Mouse (Mus musculus): ENCODE results near the gene Epb41l4b. TPM values are rescaled to one million over a fixed set of nuclear protein-coding genes. Genes with fewer than 3 reads are reported as not detected.
A peak's percentile ranks its signal among the peaks of the same experiment; 100 is the strongest.

The Epb41l4b gene
- polyA plus RNA-seq, 1 experiment, result 10.7 TPM

DNA sequence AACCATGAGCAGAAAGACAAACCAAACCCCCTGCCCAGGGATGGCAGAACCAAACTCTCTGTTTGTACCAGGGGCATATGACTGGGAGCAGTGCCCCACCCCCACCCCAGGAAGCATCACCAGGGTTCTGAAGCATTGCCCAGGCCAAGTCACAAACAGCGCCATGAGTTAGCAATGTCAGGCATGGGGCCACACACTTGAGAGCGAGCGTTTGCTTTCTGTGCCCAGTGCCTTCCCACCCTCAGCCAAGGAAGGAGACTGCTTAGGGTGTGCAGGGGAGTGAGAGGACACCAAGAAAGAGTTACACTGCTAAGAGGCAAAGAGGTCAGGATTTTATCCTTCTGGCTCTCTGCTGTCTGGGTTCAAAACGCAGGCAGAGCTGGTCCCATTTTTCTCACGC lies 132.8 kb downstream of the Epb41l4b start:
- Histone ChIP-seq H3K27me3 (ENCODE audit: control insufficient read depth, insufficient read depth, low read length) (no peaks in the 10 kb centered on the region), H3K27ac (ENCODE audit: control insufficient read depth, insufficient read depth, low read length) (no peak overlapping the region), H3K4me3 (ENCODE audit: control insufficient read depth, insufficient read depth, low read length) (no peak overlapping the region), H3K36me3 (ENCODE audit: control insufficient read depth, insufficient read depth, low read length) (no peaks in the 10 kb centered on the region), H3K4me1 (replicated peaks; ENCODE audit: control insufficient read depth, insufficient read depth, low read length) (peaks cover 3% of the 10 kb centered on the region; the same call in 1 of the 2 replicates)
- WGBS, result 73% methylated on average over 5 of the region's 5 CpGs
- TF ChIP-seq POLR2A (IDR thresholded peaks at IDR 0.05; ENCODE audit: control insufficient read depth, extremely low read depth, insufficient read depth, low read length, poor library complexity) (no peak), CTCF (IDR thresholded peaks at IDR 0.05; ENCODE audit: borderline replicate concordance, control insufficient read depth, extremely low read depth, insufficient read depth, low read length, poor library complexity) (no peak)
- DNase-seq, result no peak

DNA sequence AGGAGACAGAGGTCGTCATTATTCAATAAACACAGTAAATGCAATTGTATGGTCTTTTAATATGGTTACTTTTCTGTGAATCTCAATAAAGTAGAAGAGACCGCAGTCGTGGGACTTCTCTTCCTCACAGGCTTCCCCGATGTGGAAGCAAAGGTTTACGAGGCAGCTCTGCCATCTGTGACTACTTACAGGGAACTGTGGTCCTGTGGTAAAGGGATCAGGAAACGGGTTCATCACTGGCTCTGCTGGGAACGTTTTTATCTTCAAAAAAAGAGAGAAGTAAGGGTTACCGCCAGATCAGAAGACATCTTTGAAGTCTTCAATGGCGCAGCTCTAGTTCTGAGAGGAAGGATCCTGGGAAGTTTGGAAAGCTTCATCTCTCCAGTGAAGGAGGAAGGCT lies 135.5 kb downstream of the Epb41l4b start:
- Histone ChIP-seq H3K4me3 (ENCODE audit: control insufficient read depth, insufficient read depth, low read length) (no peak overlapping the region), H3K27me3 (ENCODE audit: control insufficient read depth, insufficient read depth, low read length) (no peaks in the 10 kb centered on the region), H3K4me1 (replicated peaks; ENCODE audit: control insufficient read depth, insufficient read depth, low read length) (peaks cover 3% of the 10 kb centered on the region; the same call in 1 of the 2 replicates), H3K27ac (ENCODE audit: control insufficient read depth, insufficient read depth, low read length) (no peak overlapping the region), H3K36me3 (ENCODE audit: control insufficient read depth, insufficient read depth, low read length) (no peaks in the 10 kb centered on the region)
- no peak for DNase-seq
- 4% methylated on average over 9 of the region's 9 CpGs for WGBS
- TF ChIP-seq POLR2A (IDR thresholded peaks at IDR 0.05; ENCODE audit: control insufficient read depth, extremely low read depth, insufficient read depth, low read length, poor library complexity), result no peak
- no peak for TF ChIP-seq CTCF (IDR thresholded peaks at IDR 0.05; ENCODE audit: borderline replicate concordance, control insufficient read depth, extremely low read depth, insufficient read depth, low read length, poor library complexity)

DNA sequence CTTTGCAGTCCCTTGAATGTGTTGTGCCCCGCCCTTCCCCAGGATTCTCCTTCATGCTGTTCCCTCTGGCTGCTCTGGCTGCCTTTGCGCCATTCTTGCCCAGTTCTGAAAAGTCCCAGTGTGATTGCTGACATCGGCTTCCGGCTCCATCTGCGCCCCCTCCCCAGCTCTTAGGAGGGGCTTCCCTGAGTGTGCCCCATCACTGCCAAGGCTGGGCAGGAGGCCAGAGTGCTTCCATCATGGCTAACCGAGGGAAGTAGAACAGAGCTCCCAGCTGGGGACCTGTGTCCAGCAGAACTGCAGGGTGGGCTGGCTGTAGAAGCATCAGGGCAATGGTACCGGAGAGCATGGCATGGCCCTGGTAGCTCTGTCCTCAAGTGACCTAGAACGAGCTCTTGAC lies 138.2 kb downstream of the Epb41l4b start:
- 91% methylated on average over 8 of the region's 8 CpGs for WGBS
- no peaks in the 10 kb centered on the region for H3K27me3 ChIP-seq (ENCODE audit: control insufficient read depth, insufficient read depth, low read length)

DNA sequence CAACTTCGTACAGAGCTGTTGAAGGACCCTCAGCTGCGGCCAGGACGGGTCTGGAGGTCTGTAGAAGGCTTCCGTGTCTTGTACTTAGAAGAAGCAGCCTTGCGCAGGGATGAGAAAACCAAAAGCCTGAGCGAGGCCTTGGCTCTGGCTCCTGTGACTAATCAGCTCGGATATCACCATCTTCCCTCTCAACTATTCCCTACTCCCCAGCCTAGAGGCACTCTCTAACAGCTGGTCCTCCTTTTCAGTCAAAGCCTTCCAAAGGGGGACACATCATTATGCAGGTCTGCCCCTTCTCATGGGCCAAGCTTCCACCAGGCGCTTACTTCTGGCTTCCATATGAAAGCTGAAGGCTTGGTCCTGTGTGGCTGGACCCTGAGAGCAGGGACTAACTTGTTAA lies 139.4 kb downstream of the Epb41l4b start:
- TF ChIP-seq CTCF (IDR thresholded peaks at IDR 0.05; ENCODE audit: borderline replicate concordance, control insufficient read depth, extremely low read depth, insufficient read depth, low read length, poor library complexity) (no peak), POLR2A (IDR thresholded peaks at IDR 0.05; ENCODE audit: control insufficient read depth, extremely low read depth, insufficient read depth, low read length, poor library complexity) (no peak)

More for the DNA sequence above, 138.2 kb downstream of the Epb41l4b start:
- H3K27ac ChIP-seq (ENCODE audit: control insufficient read depth, insufficient read depth, low read length), result no peak overlapping the region
- H3K4me3 ChIP-seq (ENCODE audit: control insufficient read depth, insufficient read depth, low read length), result no peak overlapping the region
- no peaks in the 10 kb centered on the region; the same call in 1 of the 2 replicates for H3K4me1 ChIP-seq (replicated peaks; ENCODE audit: control insufficient read depth, insufficient read depth, low read length)
- TF ChIP-seq POLR2A (IDR thresholded peaks at IDR 0.05; ENCODE audit: control insufficient read depth, extremely low read depth, insufficient read depth, low read length, poor library complexity) (no peak), CTCF (IDR thresholded peaks at IDR 0.05; ENCODE audit: borderline replicate concordance, control insufficient read depth, extremely low read depth, insufficient read depth, low read length, poor library complexity) (no peak)
- H3K36me3 ChIP-seq (ENCODE audit: control insufficient read depth, insufficient read depth, low read length), result no peaks in the 10 kb centered on the region
- DNase-seq, result no peak

DNA sequence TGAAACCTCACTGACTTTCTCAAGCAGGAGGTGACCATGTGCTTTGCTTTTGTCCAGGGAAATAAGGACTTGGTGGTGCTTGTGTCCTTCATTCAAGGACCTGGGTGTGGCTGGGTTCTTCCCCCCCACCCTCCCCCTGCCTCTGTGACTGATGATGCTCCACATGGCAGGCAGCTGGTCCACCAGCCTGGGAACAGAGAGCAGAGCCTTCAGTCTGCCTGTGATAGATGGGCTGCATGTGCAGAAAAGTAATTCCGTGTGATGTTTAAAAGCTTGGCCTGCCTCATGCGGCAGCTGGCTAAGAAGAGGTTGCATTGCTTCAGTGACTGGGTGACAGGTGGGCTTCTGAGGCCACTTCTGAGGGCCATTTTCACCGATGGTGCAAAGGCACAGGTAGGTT lies 140.5 kb downstream of the Epb41l4b start:
- H3K4me1 ChIP-seq (replicated peaks; ENCODE audit: control insufficient read depth, insufficient read depth, low read length), result no peaks in the 10 kb centered on the region
- no peak for DNase-seq
- TF ChIP-seq CTCF (IDR thresholded peaks at IDR 0.05; ENCODE audit: borderline replicate concordance, control insufficient read depth, extremely low read depth, insufficient read depth, low read length, poor library complexity) (no peak), POLR2A (IDR thresholded peaks at IDR 0.05; ENCODE audit: control insufficient read depth, extremely low read depth, insufficient read depth, low read length, poor library complexity) (no peak)
- H3K27me3 ChIP-seq (ENCODE audit: control insufficient read depth, insufficient read depth, low read length), result no peaks in the 10 kb centered on the region
- H3K4me3 ChIP-seq (ENCODE audit: control insufficient read depth, insufficient read depth, low read length), result no peak overlapping the region
- WGBS, result 60% methylated on average over 3 of the region's 3 CpGs
- no peaks in the 10 kb centered on the region for H3K36me3 ChIP-seq (ENCODE audit: control insufficient read depth, insufficient read depth, low read length)
- H3K27ac ChIP-seq (ENCODE audit: control insufficient read depth, insufficient read depth, low read length), result no peak overlapping the region

More for the DNA sequence above, 139.4 kb downstream of the Epb41l4b start:
- Histone ChIP-seq H3K36me3 (ENCODE audit: control insufficient read depth, insufficient read depth, low read length) (no peaks in the 10 kb centered on the region), H3K4me1 (replicated peaks; ENCODE audit: control insufficient read depth, insufficient read depth, low read length) (no peaks in the 10 kb centered on the region; the same call in 1 of the 2 replicates), H3K27me3 (ENCODE audit: control insufficient read depth, insufficient read depth, low read length) (no peaks in the 10 kb centered on the region), H3K4me3 (ENCODE audit: control insufficient read depth, insufficient read depth, low read length) (no peak overlapping the region), H3K27ac (ENCODE audit: control insufficient read depth, insufficient read depth, low read length) (no peak overlapping the region)
- WGBS, result 95% methylated on average over 8 of the region's 8 CpGs
- no peak for DNase-seq

DNA sequence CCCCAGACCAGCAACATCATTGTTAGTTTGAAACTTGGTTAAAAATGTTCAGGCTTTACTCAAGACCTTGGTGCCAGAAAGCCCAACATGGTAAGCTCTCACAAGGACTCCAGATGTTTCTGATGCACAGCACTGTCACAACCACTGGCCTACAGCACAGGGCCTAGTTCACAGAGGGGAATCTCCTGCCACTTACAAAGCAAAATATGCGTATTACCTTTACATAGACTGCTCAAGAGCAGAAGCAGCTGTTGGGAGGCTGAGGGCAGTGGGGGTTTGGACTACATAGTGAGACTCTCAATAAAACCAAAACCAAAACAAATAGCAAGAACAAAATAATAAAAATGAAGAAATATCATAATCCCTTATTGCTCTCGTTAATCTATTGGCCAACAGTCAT lies 141.8 kb downstream of the Epb41l4b start:
- DNase-seq, result no peak
- H3K27me3 ChIP-seq (ENCODE audit: control insufficient read depth, insufficient read depth, low read length), result no peaks in the 10 kb centered on the region
- TF ChIP-seq CTCF (IDR thresholded peaks at IDR 0.05; ENCODE audit: borderline replicate concordance, control insufficient read depth, extremely low read depth, insufficient read depth, low read length, poor library complexity) (no peak), POLR2A (IDR thresholded peaks at IDR 0.05; ENCODE audit: control insufficient read depth, extremely low read depth, insufficient read depth, low read length, poor library complexity) (no peak)
- no peaks in the 10 kb centered on the region for H3K4me1 ChIP-seq (replicated peaks; ENCODE audit: control insufficient read depth, insufficient read depth, low read length)
- H3K4me3 ChIP-seq (ENCODE audit: control insufficient read depth, insufficient read depth, low read length), result no peak overlapping the region
- WGBS, result 96% methylated on average over 2 of the region's 2 CpGs
- H3K36me3 ChIP-seq (ENCODE audit: control insufficient read depth, insufficient read depth, low read length), result no peaks in the 10 kb centered on the region
- no peak overlapping the region for H3K27ac ChIP-seq (ENCODE audit: control insufficient read depth, insufficient read depth, low read length)

DNA sequence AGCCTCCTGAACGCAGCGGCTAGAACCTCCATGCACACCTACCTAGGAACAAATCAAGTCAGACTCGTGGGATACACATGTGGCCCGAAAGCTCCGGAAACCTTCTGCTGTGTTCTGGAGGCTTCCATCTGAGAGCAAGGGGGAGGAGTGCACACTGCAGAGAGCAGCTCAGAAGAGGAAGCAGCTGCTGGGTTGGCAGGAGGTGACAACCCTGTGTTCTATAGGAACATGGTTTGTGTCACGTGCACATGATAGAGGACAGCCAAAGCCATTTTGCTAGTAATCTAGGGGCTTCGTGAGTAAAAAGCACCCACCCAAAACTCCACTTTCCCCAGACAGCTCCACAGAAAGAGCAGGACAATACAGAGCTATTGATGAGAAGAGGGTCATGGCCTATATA lies 149.9 kb downstream of the Epb41l4b start:
- Histone ChIP-seq H3K36me3 (ENCODE audit: control insufficient read depth, insufficient read depth, low read length) (no peaks in the 10 kb centered on the region), H3K4me1 (replicated peaks; ENCODE audit: control insufficient read depth, insufficient read depth, low read length) (peaks cover 13% of the 10 kb centered on the region), H3K27me3 (ENCODE audit: control insufficient read depth, insufficient read depth, low read length) (peaks cover 9% of the 10 kb centered on the region; the same call in 1 of the 2 replicates), H3K27ac (ENCODE audit: control insufficient read depth, insufficient read depth, low read length) (no peak overlapping the region), H3K4me3 (ENCODE audit: control insufficient read depth, insufficient read depth, low read length) (no peak overlapping the region)
- 7% methylated on average over 7 of the region's 7 CpGs for WGBS
- DNase-seq, result peak; percentile 41
- TF ChIP-seq CTCF (IDR thresholded peaks at IDR 0.05; ENCODE audit: borderline replicate concordance, control insufficient read depth, extremely low read depth, insufficient read depth, low read length, poor library complexity) (no peak), POLR2A (IDR thresholded peaks at IDR 0.05; ENCODE audit: control insufficient read depth, extremely low read depth, insufficient read depth, low read length, poor library complexity) (no peak)

Data from thymus, adult 2 months (tissue).